Mouse (Mus musculus) bone marrow, adult 2 months (tissue): ENCODE results near the gene Cdk14.

Experiments
- CTCF ChIP-seq: fragments of 200-500 bp; IDR thresholded peaks from 2 replicates; pipeline ENCODE4 v1.5.1; 2011; ENCODE audit warnings: low read length, control low read depth; ENCODE audit not compliant: control insufficient read depth, insufficient read depth
- POLR2A ChIP-seq: fragments of 200-500 bp; IDR thresholded peaks from 2 replicates; pipeline ENCODE4 v1.6.1; 2011; ENCODE audit warnings: low read depth, mild to moderate bottlenecking, control low read depth, low read length, borderline replicate concordance; ENCODE audit not compliant: control insufficient read depth

GRCm38 (mm10) chr5:5194562-5195221, 225.4 kb downstream of the Cdk14 start:
- TF ChIP-seq CTCF (no peak), POLR2A (no peak)
